Mouse (Mus musculus) cerebellum, adult 9-11 months (tissue): ENCODE results near the gene Idi1.
"Not testable (repeated sequence)": the region's sequence is repeated elsewhere in the genome, so short reads cannot be mapped to it uniquely, and the experiment has no call there.

Source experiments
- DNase-seq: peaks from one replicate; pipeline ENCODE4 v3.0.0; 2022

Idi1 gene

DNA sequence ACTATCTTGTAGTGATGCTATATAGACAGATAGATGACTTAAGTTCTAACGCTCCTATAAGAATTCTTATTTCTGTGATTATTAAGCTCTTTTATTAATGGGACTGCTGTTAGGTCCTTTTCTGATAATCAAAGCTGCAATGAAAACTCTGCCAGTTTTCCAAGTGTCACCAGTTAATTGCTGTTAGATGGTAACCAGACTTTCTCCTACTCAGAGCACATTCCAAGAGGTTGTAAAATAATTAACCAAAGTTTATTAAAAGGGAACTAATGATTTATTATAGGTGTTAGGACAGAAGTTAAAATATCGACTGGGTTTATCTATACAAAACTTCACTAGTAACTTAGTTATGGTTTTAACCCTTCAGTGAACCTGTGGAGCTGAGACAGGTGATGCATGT is 20.7 kb downstream of the Idi1 start:
- not testable (repeated sequence) for DNase-seq

DNA sequence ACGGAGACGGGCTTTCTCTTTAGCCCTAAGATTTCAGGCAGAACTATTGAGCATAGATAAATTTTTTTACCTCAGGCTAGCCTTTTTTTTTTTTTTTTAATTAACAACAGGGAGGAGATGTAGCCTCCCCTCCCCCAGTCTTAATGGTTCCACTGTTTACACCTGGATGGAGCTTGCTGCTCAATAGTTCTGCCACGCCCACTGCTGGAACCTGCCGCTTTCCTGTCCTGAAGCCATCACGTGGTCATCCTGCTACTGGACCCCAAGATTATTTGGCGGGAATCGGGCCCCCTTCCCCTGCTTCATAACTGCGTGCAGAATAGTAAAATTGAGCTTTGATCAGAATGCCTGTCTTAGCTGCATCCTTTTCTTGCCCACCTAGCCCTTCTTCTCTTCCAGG is 28.6 kb downstream of the Idi1 start:
- DNase-seq, result not testable (repeated sequence)

DNA sequence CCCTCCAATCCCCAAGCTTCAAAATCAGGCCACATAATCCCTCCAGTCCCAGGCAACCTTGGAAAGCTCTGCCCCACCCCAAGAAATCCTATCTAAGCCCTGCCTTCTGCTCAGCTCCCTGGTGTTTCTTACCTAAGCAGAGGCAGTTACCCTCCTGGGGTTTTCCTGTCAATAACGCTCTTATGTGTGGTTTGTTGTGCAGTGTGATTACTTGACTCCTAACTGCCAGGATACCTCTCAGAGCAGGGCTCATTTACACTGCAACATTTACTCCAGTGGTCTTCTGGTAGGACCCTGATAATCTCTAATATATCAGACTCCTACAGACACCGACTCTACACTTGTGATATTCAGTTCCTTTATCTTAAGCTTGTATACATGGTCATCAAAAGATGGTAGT is 48.2 kb downstream of the Idi1 start:
- no peak for DNase-seq

DNA sequence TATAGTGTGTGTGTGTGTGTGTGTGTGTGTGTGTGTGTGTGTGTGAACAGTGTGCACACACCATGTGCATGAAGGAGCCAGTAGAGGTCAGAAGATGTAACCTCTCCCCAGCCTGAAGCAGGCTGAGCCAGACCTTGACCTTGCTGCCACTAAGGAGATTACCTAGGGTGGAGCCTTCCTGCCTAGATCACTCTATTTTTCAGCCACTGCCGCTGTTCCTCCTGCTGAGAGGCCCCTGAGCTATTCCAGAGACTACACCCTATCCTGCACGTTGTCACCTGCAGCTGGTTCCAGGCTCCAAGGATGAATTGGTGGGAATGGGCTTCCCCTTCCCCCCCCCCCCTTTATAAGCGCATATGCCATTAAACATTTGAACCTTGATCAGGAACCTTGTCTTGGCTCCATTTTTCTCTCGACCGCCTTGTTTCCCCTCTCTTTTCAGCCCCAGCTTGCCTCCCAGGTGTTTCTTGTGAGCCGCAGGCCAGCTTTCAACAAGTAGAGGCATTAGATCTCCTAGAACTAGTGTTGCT is 52.4 kb downstream of the Idi1 start:
- DNase-seq, result not testable (repeated sequence)

DNA sequence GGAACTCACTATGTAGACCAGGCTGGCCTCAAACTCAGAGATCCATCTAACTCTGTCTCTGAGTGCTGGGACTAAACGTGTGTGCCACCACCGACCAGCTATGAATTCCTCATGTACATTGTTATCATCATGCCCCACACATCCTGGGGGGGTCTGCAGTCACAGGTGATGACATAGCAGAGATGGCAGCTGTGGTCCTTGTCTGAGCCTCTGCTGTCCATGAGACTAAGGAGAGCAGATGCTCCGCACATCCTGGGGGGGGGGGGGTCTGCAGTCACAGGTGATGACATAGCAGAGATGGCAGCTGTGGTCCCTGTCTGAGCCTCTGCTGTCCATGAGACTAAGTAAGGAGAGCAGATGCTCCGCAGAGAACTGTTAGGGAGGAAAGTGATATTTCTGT is 55.8 kb downstream of the Idi1 start:
- not testable (repeated sequence) for DNase-seq

DNA sequence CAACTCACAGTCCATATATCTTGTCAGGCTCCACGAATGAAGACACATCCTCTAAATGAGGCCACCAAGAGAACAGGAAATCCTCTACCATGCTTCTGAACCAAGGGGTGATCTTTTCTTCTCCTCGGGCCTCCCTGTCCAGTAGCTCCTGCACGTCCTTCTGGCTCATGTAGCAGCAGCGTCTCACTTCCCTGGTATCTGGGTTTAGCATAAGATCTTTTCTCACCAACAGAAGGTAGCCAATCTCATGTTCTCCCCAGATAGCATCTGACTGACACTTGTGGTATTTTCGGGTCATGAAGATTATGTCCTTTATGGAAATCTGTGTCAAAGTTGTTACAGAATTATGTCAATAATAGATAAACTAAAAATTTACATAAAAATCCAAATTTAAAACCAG is 56.4 kb downstream of the Idi1 start:
- DNase-seq, result not testable (repeated sequence)
